Mouse (Mus musculus) CH12.LX (cell line): Measurements from ENCODE around the gene Sele.

Experiments used
- CHD2 ChIP-seq: IDR thresholded peaks from 2 replicates; pipeline ENCODE4 v1.6.1; 2011; ENCODE audit warnings: low read length, improper control_type of control experiment
- CTCF ChIP-seq, 2 experiments: IDR thresholded peaks in 1 of 2; conservative IDR thresholded peaks in 1 of 2; 2 replicates each; pipeline ENCODE4 v1.5.1; 2011 to 2012; ENCODE audit warnings: low read depth in 2 of 2, low read length in 2 of 2, improper control_type of control experiment in 1 of 2, inconsistent platforms in 1 of 2, mild to moderate bottlenecking in 1 of 2, moderate library complexity in 1 of 2
- GABPA ChIP-seq: IDR thresholded peaks from 2 replicates; pipeline ENCODE4 v1.6.1; 2012; ENCODE audit warnings: low read depth, low read length, improper control_type of control experiment, inconsistent platforms; ENCODE audit not compliant: insufficient replicate concordance
- MAFK ChIP-seq: IDR thresholded peaks from 2 replicates; pipeline ENCODE4 v1.6.1; 2011; ENCODE audit warnings: low read length, improper control_type of control experiment; ENCODE audit not compliant: insufficient replicate concordance
- MYC ChIP-seq: IDR thresholded peaks from 2 replicates; pipeline ENCODE4 v1.6.1; 2011; ENCODE audit warnings: low read depth, mild to moderate bottlenecking, improper control_type of control experiment, low read length
- NELFE ChIP-seq: IDR thresholded peaks from 2 replicates; pipeline ENCODE4 v1.6.1; 2011; ENCODE audit warnings: low read depth, low read length, improper control_type of control experiment
- POLR2A ChIP-seq: IDR thresholded peaks from 2 replicates; pipeline ENCODE4 v1.6.1; 2011; ENCODE audit warnings: low read depth, mild to moderate bottlenecking, improper control_type of control experiment, low read length
- RAD21 ChIP-seq: IDR thresholded peaks from 2 replicates; pipeline ENCODE4 v1.6.1; 2011; ENCODE audit warnings: low read depth, mild to moderate bottlenecking, low read length, improper control_type of control experiment, moderate library complexity
- TBP ChIP-seq: conservative IDR thresholded peaks from 2 replicates; pipeline ENCODE4 v1.6.1; 2011; ENCODE audit warnings: low read depth, low read length, improper control_type of control experiment
- TCF12 ChIP-seq: IDR thresholded peaks from 2 replicates; pipeline ENCODE4 v1.6.1; 2014; ENCODE audit warnings: low read depth, mild to moderate bottlenecking, inconsistent platforms, low read length, improper control_type of control experiment
- USF2 ChIP-seq: conservative IDR thresholded peaks from 2 replicates; pipeline ENCODE4 v1.6.1; 2011; ENCODE audit warnings: low read depth, low read length, improper control_type of control experiment

DNA sequence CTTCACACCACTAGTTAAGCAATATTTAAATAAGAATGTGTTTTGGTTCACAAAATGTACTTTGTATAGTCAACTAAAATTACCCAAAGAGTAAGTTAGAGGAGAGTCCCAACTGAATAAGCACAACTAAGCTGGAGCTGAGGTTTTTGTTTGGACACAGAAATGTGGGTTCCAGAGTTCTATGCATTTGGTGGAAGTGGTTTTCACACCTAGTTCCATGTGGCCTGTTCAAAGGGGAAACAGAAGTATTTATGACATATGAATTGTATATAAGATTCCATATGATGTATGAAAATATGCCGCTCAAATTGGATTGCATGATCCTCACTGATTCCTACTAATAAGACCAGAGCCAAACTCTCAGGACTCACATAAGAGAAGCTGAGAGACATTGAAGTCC is 27.4 kb downstream of the Sele start:
- no peak for TF ChIP-seq MAFK
- TF ChIP-seq POLR2A = no peak
- TF ChIP-seq CTCF (conservative IDR thresholded peaks at IDR 0.05 in 1 of 2, IDR thresholded peaks at IDR 0.05 in 1 of 2; ENCODE audit: low read depth in 2 of 2, low read length in 2 of 2) = no peak
- no peak for TF ChIP-seq GABPA
- no peak for TF ChIP-seq TCF12
- TF ChIP-seq USF2 = no peak
- no peak for TF ChIP-seq MYC
- no peak for TF ChIP-seq NELFE
- no peak for TF ChIP-seq CHD2
- no peak for TF ChIP-seq RAD21
- no peak for TF ChIP-seq TBP
